Mouse (Mus musculus) limb, embryonic 12.5 days (tissue): Measurements from ENCODE around the gene Slc39a3. TPM values are rescaled to one million over a fixed set of nuclear protein-coding genes. Genes with fewer than 3 reads are reported as not detected.

Source experiments
- polyA plus RNA-seq: library from polyadenylated mRNA; unstranded; fragments of >200 nt; fragmentation: Nextera tagmentation; extraction: Ambion mirVana; gene quantifications from 2 replicates; pipeline ENCODE4 v1.2.1, GENCODE M21; 2016

Gene Slc39a3
- polyA plus RNA-seq, 1 experiment from 2014 or later = 17.6 TPM

Other genes starting within 250 kb of the Slc39a3 start
- 63.0 and 72.8 TPM in 2 replicates for gene Sf3a2, start 239.2 kb downstream of the Slc39a3 start, polyA plus RNA-seq
- 132 and 144 TPM in 2 replicates for gene Plekhj1, start 238.8 kb downstream of the Slc39a3 start, polyA plus RNA-seq
- gene Amh, start 232.2 kb downstream of the Slc39a3 start, polyA plus RNA-seq = not detected in 2 replicates
- gene Jsrp1, start 223.9 kb downstream of the Slc39a3 start, polyA plus RNA-seq = 1.6 and 1.7 TPM in 2 replicates
- 1,783 and 1,832 TPM in 2 replicates for gene Oaz1, start 210.8 kb downstream of the Slc39a3 start, polyA plus RNA-seq
- 0.79 and 0.87 TPM in 2 replicates for gene Lingo3, start 193.4 kb downstream of the Slc39a3 start, polyA plus RNA-seq
- gene Lsm7, start 182.2 kb downstream of the Slc39a3 start, polyA plus RNA-seq = 344 and 378 TPM in 2 replicates
- 43.7 and 50.3 TPM in 2 replicates for gene Sppl2b, start 182.2 kb downstream of the Slc39a3 start, polyA plus RNA-seq
- 0.08 TPM in 1 of 2 replicates, not detected in the other for gene Tmprss9, start 165.6 kb downstream of the Slc39a3 start, polyA plus RNA-seq
- 318 and 327 TPM in 2 replicates for gene Timm13, start 136.5 kb downstream of the Slc39a3 start, polyA plus RNA-seq
- 74.8 and 75.2 TPM in 2 replicates for gene Lmnb2, start 119.2 kb downstream of the Slc39a3 start, polyA plus RNA-seq
- 19.4 and 20.6 TPM in 2 replicates for gene Gadd45b, start 107.4 kb downstream of the Slc39a3 start, polyA plus RNA-seq
- gene Gng7, start 22.5 kb downstream of the Slc39a3 start, polyA plus RNA-seq = 6.2 and 6.4 TPM in 2 replicates
- gene Diras1, start 11.8 kb downstream of the Slc39a3 start, polyA plus RNA-seq = 0.33 TPM in 1 of 2 replicates, not detected in the other
- 225 and 235 TPM in 2 replicates for gene Sgta, start 22.8 kb upstream of the Slc39a3 start, polyA plus RNA-seq
- gene Thop1, start 32.6 kb upstream of the Slc39a3 start, polyA plus RNA-seq = 68.1 and 68.3 TPM in 2 replicates
- 0.45 and 0.61 TPM in 2 replicates for gene Creb3l3, start 61.4 kb upstream of the Slc39a3 start, polyA plus RNA-seq
- 220 and 229 TPM in 2 replicates for gene Map2k2, start 68.5 kb upstream of the Slc39a3 start, polyA plus RNA-seq
- 19.0 and 19.7 TPM in 2 replicates for gene Zbtb7a, start 97.8 kb upstream of the Slc39a3 start, polyA plus RNA-seq
- 57.7 and 62.1 TPM in 2 replicates for gene Pias4, start 130.5 kb upstream of the Slc39a3 start, polyA plus RNA-seq
- gene Eef2, start 139.2 kb upstream of the Slc39a3 start, polyA plus RNA-seq = 524 and 544 TPM in 2 replicates
- gene Dapk3, start 145.6 kb upstream of the Slc39a3 start, polyA plus RNA-seq = 64.2 and 65.7 TPM in 2 replicates
- not detected in 2 replicates for gene 4930442H23Rik, start 146.4 kb upstream of the Slc39a3 start, polyA plus RNA-seq
- not detected in 2 replicates for gene Nmrk2, start 164.6 kb upstream of the Slc39a3 start, polyA plus RNA-seq
- gene Atcay, start 193.4 kb upstream of the Slc39a3 start, polyA plus RNA-seq = 0.38 and 0.43 TPM in 2 replicates
- gene Zfr2, start 195.7 kb upstream of the Slc39a3 start, polyA plus RNA-seq = 9.9 and 12.1 TPM in 2 replicates
- gene Matk, start 215.5 kb upstream of the Slc39a3 start, polyA plus RNA-seq = 4.2 and 4.9 TPM in 2 replicates
- 207 and 217 TPM in 2 replicates for gene Mrpl54, start 229.5 kb upstream of the Slc39a3 start, polyA plus RNA-seq
- gene Apba3, start 229.5 kb upstream of the Slc39a3 start, polyA plus RNA-seq = 48.8 and 53.1 TPM in 2 replicates